Mouse (Mus musculus): ENCODE measurements around the gene Alpk3. TPM values are rescaled to one million over a fixed set of nuclear protein-coding genes. Genes with fewer than 3 reads are reported as not detected.
A peak's percentile ranks its signal among the peaks of the same experiment; 100 is the strongest.

Gene Alpk3
- polyA plus RNA-seq, 1 experiment, result 2.2 TPM

GRCm38 (mm10) chr7:81063332-81063731 is 5.9 kb downstream of the Alpk3 start:
- Histone ChIP-seq H3K4me1 (ENCODE audit: control insufficient read depth, insufficient read depth, low read length) (peaks cover 4% of the 10 kb centered on the region), H3K4me3 (replicated peaks; ENCODE audit: extremely low read depth, low read depth, low read length) (no peak overlapping the region)
- TF ChIP-seq CTCF (IDR thresholded peaks at IDR 0.05; ENCODE audit: insufficient read depth, low read length) (no peak), POLR2A (IDR thresholded peaks at IDR 0.05; ENCODE audit: borderline replicate concordance, extremely low read depth, low read depth, low read length) (no peak)
- WGBS, result 78% methylated on average over 9 of the region's 9 CpGs
- DNase-seq, result no peak

GRCm38 (mm10) chr7:81066714-81067113 is 9.3 kb downstream of the Alpk3 start:
- 25% methylated on average over 6 of the region's 6 CpGs for WGBS
- no peak for TF ChIP-seq POLR2A (IDR thresholded peaks at IDR 0.05; ENCODE audit: borderline replicate concordance, extremely low read depth, low read depth, low read length)
- TF ChIP-seq CTCF (IDR thresholded peaks at IDR 0.05; ENCODE audit: insufficient read depth, low read length), result no peak
- no peak overlapping the region for H3K4me3 ChIP-seq (replicated peaks; ENCODE audit: extremely low read depth, low read depth, low read length)
- no peak for DNase-seq
- H3K4me1 ChIP-seq (ENCODE audit: control insufficient read depth, insufficient read depth, low read length), result no peaks in the 10 kb centered on the region

- H3K4me3 ChIP-seq (replicated peaks; ENCODE audit: extremely low read depth, low read depth, low read length), result no peak overlapping the region
- H3K4me1 ChIP-seq (ENCODE audit: control insufficient read depth, insufficient read depth, low read length), result peaks cover 6% of the 10 kb centered on the region
- peak; percentile 7 for DNase-seq
- 45% methylated on average over 5 of the region's 5 CpGs for WGBS
- TF ChIP-seq POLR2A (IDR thresholded peaks at IDR 0.05; ENCODE audit: borderline replicate concordance, extremely low read depth, low read depth, low read length), result no peak
- no peak for TF ChIP-seq CTCF (IDR thresholded peaks at IDR 0.05; ENCODE audit: insufficient read depth, low read length)
These were observed 15.1 kb downstream of the Alpk3 start for GRCm38 (mm10) chr7:81072463-81072862.

GRCm38 (mm10) chr7:81073273-81073672 is 15.9 kb downstream of the Alpk3 start:
- WGBS, result 94% methylated on average over 5 of the region's 5 CpGs
- TF ChIP-seq CTCF (IDR thresholded peaks at IDR 0.05; ENCODE audit: insufficient read depth, low read length), result 0 out of 2 replicates have a peak, but pooled peaks have one; percentile 16
- TF ChIP-seq POLR2A (IDR thresholded peaks at IDR 0.05; ENCODE audit: borderline replicate concordance, extremely low read depth, low read depth, low read length), result no peak
- no peak overlapping the region for H3K4me3 ChIP-seq (replicated peaks; ENCODE audit: extremely low read depth, low read depth, low read length)
- peaks cover 6% of the 10 kb centered on the region for H3K4me1 ChIP-seq (ENCODE audit: control insufficient read depth, insufficient read depth, low read length)
- no peak for DNase-seq

- no peak for DNase-seq
- H3K4me3 ChIP-seq (replicated peaks; ENCODE audit: extremely low read depth, low read depth, low read length), result no peak overlapping the region
- TF ChIP-seq POLR2A (IDR thresholded peaks at IDR 0.05; ENCODE audit: borderline replicate concordance, extremely low read depth, low read depth, low read length) (no peak), CTCF (IDR thresholded peaks at IDR 0.05; ENCODE audit: insufficient read depth, low read length) (no peak)
- 34% methylated on average over 9 of the region's 9 CpGs for WGBS
- peaks cover 6% of the 10 kb centered on the region for H3K4me1 ChIP-seq (ENCODE audit: control insufficient read depth, insufficient read depth, low read length)
These were observed 17.1 kb downstream of the Alpk3 start for GRCm38 (mm10) chr7:81074546-81074945.

- DNase-seq, result no peak
- Histone ChIP-seq H3K4me1 (ENCODE audit: control insufficient read depth, insufficient read depth, low read length) (peaks cover 6% of the 10 kb centered on the region), H3K4me3 (replicated peaks; ENCODE audit: extremely low read depth, low read depth, low read length) (no peak overlapping the region)
- TF ChIP-seq CTCF (IDR thresholded peaks at IDR 0.05; ENCODE audit: insufficient read depth, low read length), result no peak
- TF ChIP-seq POLR2A (IDR thresholded peaks at IDR 0.05; ENCODE audit: borderline replicate concordance, extremely low read depth, low read depth, low read length), result no peak
- WGBS, result 30% methylated on average over 7 of the region's 7 CpGs
These were observed 17.9 kb downstream of the Alpk3 start for GRCm38 (mm10) chr7:81075299-81075698.

- no peak overlapping the region for H3K4me3 ChIP-seq (replicated peaks; ENCODE audit: extremely low read depth, low read depth, low read length)
- peaks cover 6% of the 10 kb centered on the region for H3K4me1 ChIP-seq (ENCODE audit: control insufficient read depth, insufficient read depth, low read length)
- no peak for DNase-seq
- 89% methylated on average over 5 of the region's 5 CpGs for WGBS
- no peak for TF ChIP-seq POLR2A (IDR thresholded peaks at IDR 0.05; ENCODE audit: borderline replicate concordance, extremely low read depth, low read depth, low read length)
- no peak for TF ChIP-seq CTCF (IDR thresholded peaks at IDR 0.05; ENCODE audit: insufficient read depth, low read length)
These were observed 18.3 kb downstream of the Alpk3 start for GRCm38 (mm10) chr7:81075732-81076131.

GRCm38 (mm10) chr7:81077009-81077408 is 19.6 kb downstream of the Alpk3 start:
- Histone ChIP-seq H3K4me3 (replicated peaks; ENCODE audit: extremely low read depth, low read depth, low read length) (no peak overlapping the region), H3K4me1 (ENCODE audit: control insufficient read depth, insufficient read depth, low read length) (peaks cover 6% of the 10 kb centered on the region)
- TF ChIP-seq CTCF (IDR thresholded peaks at IDR 0.05; ENCODE audit: insufficient read depth, low read length), result no peak
- TF ChIP-seq POLR2A (IDR thresholded peaks at IDR 0.05; ENCODE audit: borderline replicate concordance, extremely low read depth, low read depth, low read length), result no peak
- no peak for DNase-seq
- 82% methylated on average over 6 of the region's 6 CpGs for WGBS

- no peak for DNase-seq
- no peak overlapping the region for H3K4me3 ChIP-seq (replicated peaks; ENCODE audit: extremely low read depth, low read depth, low read length)
- TF ChIP-seq CTCF (IDR thresholded peaks at IDR 0.05; ENCODE audit: insufficient read depth, low read length) (no peak), POLR2A (IDR thresholded peaks at IDR 0.05; ENCODE audit: borderline replicate concordance, extremely low read depth, low read depth, low read length) (no peak)
These were observed 21.3 kb downstream of the Alpk3 start for GRCm38 (mm10) chr7:81078740-81079139.

GRCm38 (mm10) chr7:81093420-81093965 is 36.1 kb downstream of the Alpk3 start:
- no peak for DNase-seq
- Histone ChIP-seq H3K4me3 (replicated peaks; ENCODE audit: extremely low read depth, low read depth, low read length) (no peak overlapping the region), H3K4me1 (ENCODE audit: control insufficient read depth, insufficient read depth, low read length) (no peaks in the 10 kb centered on the region)
- TF ChIP-seq POLR2A (IDR thresholded peaks at IDR 0.05; ENCODE audit: borderline replicate concordance, extremely low read depth, low read depth, low read length), result no peak
- TF ChIP-seq CTCF (IDR thresholded peaks at IDR 0.05; ENCODE audit: insufficient read depth, low read length), result no peak
- 44% methylated on average over 18 of the region's 18 CpGs for WGBS

More at GRCm38 (mm10) chr7:81078740-81079139, 21.3 kb downstream of the Alpk3 start:
- H3K4me1 ChIP-seq (ENCODE audit: control insufficient read depth, insufficient read depth, low read length), result peaks cover 6% of the 10 kb centered on the region
- 65% methylated on average over 6 of the region's 6 CpGs for WGBS
